Mouse (Mus musculus): ENCODE results near the gene Mex3d. TPM values are rescaled to one million over a fixed set of nuclear protein-coding genes. Genes with fewer than 3 reads are reported as not detected.

Gene Mex3d
- polyA plus RNA-seq, 1 experiment from 2014 or later = 4.1 TPM

- 18% methylated on average over 8 of the region's 16 CpGs for WGBS (ENCODE audit: missing documents)
- H3K79me2 ChIP-seq (ENCODE audit: inconsistent target) = no peaks in the 10 kb centered on the region
- H3K36me3 ChIP-seq (ENCODE audit: inconsistent target) = no peaks in the 10 kb centered on the region
- no peak overlapping the region for H3K4me3 ChIP-seq (ENCODE audit: inconsistent target)
- peak overlapping the region; percentile 29; the same call in 1 of the 2 replicates for H3K27ac ChIP-seq
Observed at GRCm38 (mm10) chr10:80345122-80345521, 42.3 kb downstream of the Mex3d start.

- peak overlapping the region; percentile 29 for H3K27ac ChIP-seq
- WGBS (ENCODE audit: missing documents) = 33% methylated on average over 9 of the region's 9 CpGs
- H3K4me3 ChIP-seq (ENCODE audit: inconsistent target) = no peak overlapping the region
- no peaks in the 10 kb centered on the region for H3K36me3 ChIP-seq (ENCODE audit: inconsistent target)
- H3K79me2 ChIP-seq (ENCODE audit: inconsistent target) = no peaks in the 10 kb centered on the region
Observed at GRCm38 (mm10) chr10:80344131-80344661, 43.3 kb downstream of the Mex3d start.

- WGBS (ENCODE audit: missing documents) = 25% methylated on average over 12 of the region's 13 CpGs
- no peaks in the 10 kb centered on the region for H3K79me2 ChIP-seq (ENCODE audit: inconsistent target)
- no peaks in the 10 kb centered on the region for H3K36me3 ChIP-seq (ENCODE audit: inconsistent target)
- H3K4me3 ChIP-seq (ENCODE audit: inconsistent target) = no peak overlapping the region
- peak overlapping the region; percentile 8; the same call in 1 of the 2 replicates for H3K27ac ChIP-seq
Observed at GRCm38 (mm10) chr10:80343425-80343895, 44.0 kb downstream of the Mex3d start.

- Histone ChIP-seq H3K4me3 (ENCODE audit: inconsistent target) (no peak overlapping the region), H3K27ac (peak overlapping the region; percentile 8; the same call in 1 of the 2 replicates), H3K79me2 (ENCODE audit: inconsistent target) (no peaks in the 10 kb centered on the region), H3K36me3 (ENCODE audit: inconsistent target) (no peaks in the 10 kb centered on the region)
- 5% methylated on average over 13 of the region's 33 CpGs for WGBS (ENCODE audit: missing documents)
Observed at GRCm38 (mm10) chr10:80342749-80343424, 44.6 kb downstream of the Mex3d start.

- WGBS (ENCODE audit: missing documents) = 8% methylated on average over 24 of the region's 26 CpGs
- no peak overlapping the region for H3K4me3 ChIP-seq (ENCODE audit: inconsistent target)
Observed at GRCm38 (mm10) chr10:80342305-80342748, 45.1 kb downstream of the Mex3d start.

GRCm38 (mm10) chr10:80341491-80342304 lies 45.8 kb downstream of the Mex3d start:
- Histone ChIP-seq H3K79me2 (ENCODE audit: inconsistent target) (no peaks in the 10 kb centered on the region), H3K27ac (no peak overlapping the region), H3K4me3 (ENCODE audit: inconsistent target) (no peak overlapping the region), H3K36me3 (ENCODE audit: inconsistent target) (no peaks in the 10 kb centered on the region)
- WGBS (ENCODE audit: missing documents) = 20% methylated on average over 45 of the region's 47 CpGs

More at GRCm38 (mm10) chr10:80342305-80342748, 45.1 kb downstream of the Mex3d start:
- H3K36me3 ChIP-seq (ENCODE audit: inconsistent target) = no peaks in the 10 kb centered on the region
- no peaks in the 10 kb centered on the region for H3K79me2 ChIP-seq (ENCODE audit: inconsistent target)
- no peak overlapping the region for H3K27ac ChIP-seq

- Histone ChIP-seq H3K4me3 (ENCODE audit: inconsistent target) (no peak overlapping the region), H3K27ac (no peak overlapping the region), H3K36me3 (ENCODE audit: inconsistent target) (no peaks in the 10 kb centered on the region), H3K79me2 (ENCODE audit: inconsistent target) (no peaks in the 10 kb centered on the region)
- 67% methylated on average over 21 of the region's 21 CpGs for WGBS (ENCODE audit: missing documents)
Observed at GRCm38 (mm10) chr10:80341026-80341425, 46.4 kb downstream of the Mex3d start.

GRCm38 (mm10) chr10:80339941-80340750 lies 47.3 kb downstream of the Mex3d start:
- H3K27ac ChIP-seq = no peak overlapping the region
- WGBS (ENCODE audit: missing documents) = 18% methylated on average over 19 of the region's 19 CpGs
- H3K4me3 ChIP-seq (ENCODE audit: inconsistent target) = no peak overlapping the region
- H3K79me2 ChIP-seq (ENCODE audit: inconsistent target) = no peaks in the 10 kb centered on the region
- no peaks in the 10 kb centered on the region for H3K36me3 ChIP-seq (ENCODE audit: inconsistent target)

- WGBS (ENCODE audit: missing documents) = 63% methylated on average over 12 of the region's 12 CpGs
- Histone ChIP-seq H3K36me3 (ENCODE audit: inconsistent target) (no peaks in the 10 kb centered on the region), H3K27ac (no peak overlapping the region), H3K79me2 (ENCODE audit: inconsistent target) (no peaks in the 10 kb centered on the region), H3K4me3 (ENCODE audit: inconsistent target) (no peak overlapping the region)
Observed at GRCm38 (mm10) chr10:80336263-80336662, 51.2 kb downstream of the Mex3d start.

GRCm38 (mm10) chr10:80332525-80332989 lies 54.9 kb downstream of the Mex3d start:
- Histone ChIP-seq H3K27ac (no peak overlapping the region), H3K4me3 (ENCODE audit: inconsistent target) (no peak overlapping the region), H3K79me2 (ENCODE audit: inconsistent target) (no peaks in the 10 kb centered on the region), H3K36me3 (ENCODE audit: inconsistent target) (no peaks in the 10 kb centered on the region)
- WGBS (ENCODE audit: missing documents) = 86% methylated on average over 3 of the region's 5 CpGs

- H3K27ac ChIP-seq = no peak overlapping the region
- 80% methylated on average over 10 of the region's 10 CpGs for WGBS (ENCODE audit: missing documents)
- H3K4me3 ChIP-seq (ENCODE audit: inconsistent target) = no peak overlapping the region
- no peaks in the 10 kb centered on the region for H3K79me2 ChIP-seq (ENCODE audit: inconsistent target)
- H3K36me3 ChIP-seq (ENCODE audit: inconsistent target) = no peaks in the 10 kb centered on the region
Observed at GRCm38 (mm10) chr10:80331636-80332524, 55.6 kb downstream of the Mex3d start.

GRCm38 (mm10) chr10:80330888-80331287 lies 56.6 kb downstream of the Mex3d start:
- 94% methylated on average over 2 of the region's 2 CpGs for WGBS (ENCODE audit: missing documents)
- Histone ChIP-seq H3K36me3 (ENCODE audit: inconsistent target) (no peaks in the 10 kb centered on the region), H3K4me3 (ENCODE audit: inconsistent target) (no peak overlapping the region), H3K27ac (no peak overlapping the region), H3K79me2 (ENCODE audit: inconsistent target) (no peaks in the 10 kb centered on the region)
